Mouse (Mus musculus) forelimb bud, embryonic 11.5 days (tissue): ENCODE measurements around the gene Cbx1.

Experiments used
- DNase-seq: peaks from one replicate; pipeline ENCODE4 v3.0.0-alpha.2; 2012; ENCODE audit warnings: low read depth, low spot score

Gene Cbx1

GRCm38 (mm10) chr11:96788871-96789795, at the start of gene Cbx1:
Cbx1 (plus strand) TSS chr11:96789127.
- peak; percentile 92 for DNase-seq

DNA sequence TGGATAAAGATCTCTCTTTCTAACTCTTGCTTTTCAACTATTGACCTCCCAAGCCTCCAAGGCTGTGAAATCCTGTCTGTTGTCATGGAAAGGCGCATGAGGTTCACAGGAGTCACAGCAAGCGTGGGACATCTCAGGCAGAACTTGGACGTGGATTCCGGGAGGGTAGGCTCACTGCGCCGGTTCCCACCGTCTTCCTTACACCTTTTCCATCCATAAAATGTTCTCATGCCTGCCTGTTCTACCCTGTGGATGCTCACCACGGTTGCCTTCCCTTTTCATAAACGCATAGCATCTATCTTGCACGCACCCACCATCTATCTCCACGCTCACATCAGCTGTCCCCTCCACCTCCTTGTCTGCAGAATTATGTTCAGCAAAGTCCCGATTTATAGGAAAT, 48.1 kb upstream of the Cbx1 start:
- DNase-seq, result no peak

DNA sequence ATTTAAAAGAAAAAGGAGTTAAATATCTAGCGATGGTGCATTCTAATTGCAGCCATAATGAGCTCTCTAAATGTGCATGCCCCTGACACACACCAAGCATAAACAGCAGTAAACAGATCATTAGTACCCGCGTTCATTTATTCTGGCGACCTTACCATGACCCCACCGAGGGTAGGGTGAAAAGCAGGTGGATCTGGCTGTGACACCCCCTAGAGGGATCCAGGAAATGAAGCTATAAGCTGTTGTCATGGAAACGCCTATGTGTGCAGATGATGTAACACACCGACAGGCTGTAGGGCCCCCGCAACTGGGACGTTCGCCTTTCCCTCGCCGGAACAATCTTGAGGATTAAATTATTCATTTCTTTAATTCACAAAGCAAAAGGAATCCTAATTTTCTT, 46.9 kb upstream of the Cbx1 start:
- DNase-seq, result peak; percentile 21

GRCm38 (mm10) chr11:96743000-96743399, 45.9 kb upstream of the Cbx1 start:
- no peak for DNase-seq

DNA sequence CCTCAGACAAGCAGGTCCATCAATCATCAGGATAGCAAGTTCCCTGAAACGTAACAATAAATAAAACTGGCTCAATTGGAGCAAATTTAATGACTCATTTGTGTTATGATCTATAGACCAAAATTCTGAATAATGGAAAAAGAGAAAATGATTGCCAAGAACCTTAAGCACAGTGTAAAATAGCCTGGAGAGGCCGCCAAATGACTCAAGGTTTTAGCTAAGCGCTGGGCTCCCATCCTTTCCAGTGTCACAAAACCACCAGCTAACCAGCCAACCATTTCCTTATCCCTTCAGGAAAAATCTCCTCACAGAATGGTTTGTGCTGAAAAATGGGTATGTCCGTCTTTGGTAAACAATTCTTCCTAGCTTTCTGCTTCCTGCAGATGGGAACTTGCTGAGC, 45.0 kb upstream of the Cbx1 start:
- no peak for DNase-seq

DNA sequence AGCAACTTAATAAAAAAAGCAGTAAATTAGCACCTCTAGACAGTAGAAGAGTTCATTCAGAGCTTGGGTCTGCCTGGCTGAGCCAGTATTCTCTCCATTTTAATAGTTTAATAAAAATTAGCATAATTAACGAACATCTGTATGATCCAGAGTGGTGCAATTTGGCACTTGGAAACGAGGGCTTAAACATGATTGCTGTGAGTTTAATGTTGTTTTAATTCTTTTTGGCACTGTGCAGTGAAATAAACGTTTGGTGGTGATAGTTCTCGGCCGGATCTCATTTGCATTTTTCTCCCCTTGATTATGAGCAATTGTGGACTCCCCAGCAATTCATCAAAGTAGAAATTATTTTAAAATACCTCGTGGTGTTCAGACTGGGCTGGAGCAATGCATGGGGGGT, 42.3 kb upstream of the Cbx1 start:
- DNase-seq, result no peak

DNA sequence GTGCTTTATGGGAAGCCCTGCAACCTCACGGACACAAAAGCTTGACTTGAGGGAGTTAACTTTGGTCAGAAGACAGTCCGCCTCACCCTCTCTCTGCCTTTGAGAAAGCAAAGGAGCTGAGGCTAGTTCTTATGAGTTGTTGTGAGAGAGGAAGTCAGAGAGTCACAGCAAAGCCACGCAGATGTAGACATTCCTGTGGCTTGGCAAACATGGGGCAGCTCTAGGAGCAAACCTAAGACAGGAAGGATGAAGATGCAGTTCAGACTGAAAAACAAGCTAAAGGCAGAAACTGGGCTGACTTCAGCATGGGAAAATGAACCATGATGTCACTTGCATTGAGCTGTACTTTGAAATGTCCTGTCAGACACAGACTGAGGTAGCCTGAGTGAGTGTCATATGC, 41.4 kb upstream of the Cbx1 start:
- no peak for DNase-seq

GRCm38 (mm10) chr11:96755298-96755697, 33.6 kb upstream of the Cbx1 start:
- no peak for DNase-seq

- no peak for DNase-seq
These were observed 31.5 kb upstream of the Cbx1 start for GRCm38 (mm10) chr11:96757421-96757820.

- DNase-seq, result no peak
These were observed 30.5 kb upstream of the Cbx1 start for GRCm38 (mm10) chr11:96758402-96758801.

DNA sequence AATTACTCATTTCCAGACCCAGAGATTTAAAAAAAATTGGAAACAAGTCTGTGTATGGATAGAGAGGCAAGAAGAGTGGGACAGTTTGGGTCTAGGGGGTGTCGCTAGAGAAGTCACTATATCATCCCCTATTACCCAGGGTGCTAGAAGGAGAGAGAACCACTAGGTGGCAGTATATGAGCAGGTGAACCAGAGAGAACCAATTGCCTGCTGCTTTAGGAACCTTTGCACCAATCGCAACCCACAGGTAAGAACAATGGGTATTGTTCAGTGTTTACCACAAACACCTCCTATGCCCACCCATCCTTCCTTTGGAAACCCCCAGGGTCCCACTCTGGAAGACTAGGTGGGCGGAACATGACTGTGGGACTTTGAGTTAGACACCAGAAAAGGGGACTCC, 28.9 kb upstream of the Cbx1 start:
- peak; percentile 65 for DNase-seq

GRCm38 (mm10) chr11:96761984-96762383, 26.9 kb upstream of the Cbx1 start:
- no peak for DNase-seq

DNA sequence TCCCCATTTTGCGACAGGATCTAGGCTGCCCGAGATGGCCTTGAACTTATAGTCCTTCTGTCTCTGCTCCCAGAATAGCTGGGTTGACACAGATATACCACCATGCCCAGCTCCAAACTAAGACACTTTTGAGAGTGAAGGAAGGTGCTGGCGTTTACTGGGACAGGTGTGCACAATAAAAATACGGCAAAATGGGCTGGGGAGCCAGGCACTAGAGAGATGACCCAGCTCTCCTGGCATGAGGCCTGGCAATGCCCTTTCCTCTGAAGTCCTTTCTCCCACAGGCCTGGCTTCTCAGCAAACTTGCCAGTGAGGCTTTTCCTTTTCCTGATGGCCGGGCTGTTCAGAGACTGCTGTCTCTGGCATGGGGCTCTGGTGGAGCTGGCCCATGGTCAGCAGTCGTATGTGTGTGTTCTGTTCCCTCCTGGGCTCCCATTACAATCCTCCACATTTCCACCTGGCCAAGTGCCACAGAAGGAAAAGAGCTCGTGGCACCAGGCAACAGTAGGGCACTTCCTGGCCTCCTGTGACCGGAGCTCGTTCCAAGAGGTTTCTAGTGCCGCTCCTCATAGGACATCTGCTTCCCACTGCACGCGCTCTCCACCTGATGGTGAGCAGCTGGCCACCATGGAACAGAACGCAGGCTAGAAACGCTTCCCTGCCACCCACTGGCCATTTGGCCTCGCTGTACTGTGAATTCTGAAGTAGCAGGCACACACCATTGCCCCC, 26.0 kb upstream of the Cbx1 start:
- DNase-seq, result no peak

- DNase-seq, result no peak
These were observed 24.2 kb upstream of the Cbx1 start for GRCm38 (mm10) chr11:96764511-96765350.

DNA sequence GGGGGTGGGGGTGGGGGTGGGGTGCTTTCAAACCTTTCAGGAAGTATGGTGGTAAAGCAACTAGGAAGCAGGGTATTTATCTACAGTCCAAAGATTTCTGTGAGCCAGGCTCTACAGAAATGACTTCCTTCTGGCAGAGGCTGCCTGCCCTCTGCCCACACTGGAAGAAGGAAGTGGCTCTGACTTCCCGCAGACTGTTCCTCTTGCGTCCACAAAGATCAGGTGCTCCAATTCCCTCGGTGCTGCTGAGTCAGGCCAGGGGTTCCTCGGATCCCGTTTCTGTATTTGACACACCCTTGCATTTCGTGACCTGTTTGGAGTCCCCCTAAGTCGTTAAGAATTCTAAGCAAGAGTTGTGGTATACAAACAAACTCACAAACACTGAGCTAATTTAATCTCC, 23.3 kb upstream of the Cbx1 start:
- DNase-seq, result no peak

DNA sequence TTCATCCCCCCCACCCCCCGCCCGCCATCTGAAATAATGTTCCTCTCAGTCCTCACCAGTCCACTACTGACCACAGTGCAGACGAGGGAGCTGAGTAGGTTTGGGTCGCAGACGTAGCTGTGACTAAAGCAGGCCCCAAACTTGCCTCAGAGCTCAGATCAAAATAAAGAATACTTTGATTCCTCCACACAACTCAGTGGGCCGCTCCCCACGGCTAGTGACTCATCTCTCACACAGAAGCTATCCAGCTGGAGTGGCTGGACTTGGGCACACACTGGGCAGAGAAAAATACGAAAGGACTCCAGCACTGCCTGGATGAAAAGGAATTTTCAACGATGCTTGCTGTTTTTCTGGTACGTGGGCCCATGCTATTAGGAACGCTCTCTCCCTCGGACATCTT, 22.4 kb upstream of the Cbx1 start:
- no peak for DNase-seq

DNA sequence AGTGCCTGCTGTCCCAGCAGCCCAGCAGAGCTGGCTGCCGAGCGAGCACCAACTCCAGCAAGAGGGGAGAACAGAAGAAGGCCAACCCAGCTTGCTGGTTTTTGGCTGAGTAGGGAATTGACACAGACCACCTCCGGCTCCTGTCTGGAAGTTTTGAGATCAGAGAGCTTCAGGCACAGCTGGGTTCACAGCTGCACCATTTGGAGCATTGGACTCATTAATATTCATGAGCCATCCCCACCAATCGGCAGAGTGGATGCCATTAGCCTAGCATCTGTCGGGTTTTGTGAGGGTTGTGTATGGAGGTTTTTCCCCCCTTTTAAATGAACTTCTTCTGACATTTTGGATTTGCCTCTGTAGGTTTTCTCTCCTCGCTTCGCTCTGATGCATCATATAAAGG, 21.8 kb upstream of the Cbx1 start:
- DNase-seq, result no peak

DNA sequence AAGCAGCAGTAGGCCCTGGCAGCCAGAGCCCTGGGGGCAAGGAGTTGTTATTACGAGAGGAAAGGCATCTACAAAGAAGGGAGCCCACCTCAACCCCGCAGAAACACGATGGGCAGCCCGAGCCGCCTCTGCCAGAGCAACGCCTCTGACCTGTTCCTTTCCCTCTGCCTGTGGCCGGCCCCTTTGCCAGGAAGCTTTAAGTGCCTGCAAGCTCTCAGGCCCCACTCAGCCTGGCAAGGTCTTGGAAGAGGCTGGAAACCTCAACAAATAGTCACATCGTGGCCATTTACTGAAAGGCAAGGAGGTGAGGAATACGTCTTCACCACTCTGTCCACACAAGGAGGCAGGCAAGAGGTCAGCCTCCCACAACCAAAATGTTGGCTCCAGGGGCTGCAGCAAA, 20.7 kb upstream of the Cbx1 start:
- DNase-seq, result no peak

DNA sequence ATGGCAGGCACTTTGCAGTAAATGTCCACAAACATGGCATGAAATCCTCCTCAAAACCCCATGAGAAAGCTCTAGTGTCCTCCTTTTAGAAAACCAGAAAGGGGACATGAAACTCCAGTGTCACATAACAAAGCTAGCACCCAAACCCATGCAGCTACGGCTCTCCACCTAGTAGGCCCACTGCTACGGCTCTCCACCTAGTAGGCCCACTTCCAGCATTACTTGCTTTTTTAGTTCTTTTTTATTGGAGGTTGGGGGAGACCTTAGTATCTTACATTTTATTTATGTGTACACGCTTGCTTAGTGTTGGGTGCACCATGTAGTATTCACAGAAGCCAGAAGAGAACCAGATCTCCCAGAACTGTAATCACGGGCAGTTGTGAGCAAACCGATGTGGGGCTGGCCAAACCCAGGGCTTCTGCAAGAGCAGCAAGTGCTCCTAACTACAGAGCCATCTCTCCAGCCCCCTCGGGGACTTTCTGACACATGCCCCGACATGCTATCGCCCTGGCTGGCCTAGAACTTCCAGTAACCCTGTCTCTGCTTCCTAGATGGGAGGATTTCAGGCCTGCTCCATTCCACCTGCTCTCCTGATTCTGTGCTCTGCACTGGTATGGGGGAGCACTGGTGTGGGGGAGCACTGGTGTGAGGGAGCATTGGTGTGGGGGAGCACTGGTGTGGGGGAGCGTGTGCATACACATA, 17.5 kb upstream of the Cbx1 start:
- no peak for DNase-seq

GRCm38 (mm10) chr11:96772413-96772812, 16.5 kb upstream of the Cbx1 start:
- no peak for DNase-seq

GRCm38 (mm10) chr11:96774536-96774935, 14.4 kb upstream of the Cbx1 start:
- DNase-seq, result no peak
